Mouse (Mus musculus) urinary bladder, postnatal 4 days (tissue): Measurements from ENCODE around the gene Itk.

Experiments
- DNase-seq, 2 experiments: peaks; one replicate each; pipeline ENCODE4 v3.0.0; 2021 to 2022; ENCODE audit warnings: low spot score in 2 of 2

Itk gene

DNA sequence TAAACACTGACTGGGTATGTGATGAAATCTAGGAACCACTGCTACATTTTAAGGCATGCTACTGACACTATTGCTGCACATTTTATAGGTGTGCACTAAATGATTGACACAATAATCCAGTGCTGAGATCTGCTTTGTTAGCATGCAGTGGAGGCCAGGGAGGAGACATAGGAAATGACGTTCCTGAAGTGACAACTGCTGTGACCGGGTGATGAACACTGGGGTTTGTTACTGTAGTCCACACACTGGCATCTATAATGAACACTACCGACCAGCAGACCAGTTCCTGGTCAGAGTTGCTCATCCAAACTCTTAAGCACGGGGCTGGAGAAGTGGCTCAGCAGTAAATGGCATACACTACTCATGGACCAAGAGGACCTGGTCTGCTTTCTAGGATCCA, 4.1 kb upstream of the Itk start:
- DNase-seq, result no peak

DNA sequence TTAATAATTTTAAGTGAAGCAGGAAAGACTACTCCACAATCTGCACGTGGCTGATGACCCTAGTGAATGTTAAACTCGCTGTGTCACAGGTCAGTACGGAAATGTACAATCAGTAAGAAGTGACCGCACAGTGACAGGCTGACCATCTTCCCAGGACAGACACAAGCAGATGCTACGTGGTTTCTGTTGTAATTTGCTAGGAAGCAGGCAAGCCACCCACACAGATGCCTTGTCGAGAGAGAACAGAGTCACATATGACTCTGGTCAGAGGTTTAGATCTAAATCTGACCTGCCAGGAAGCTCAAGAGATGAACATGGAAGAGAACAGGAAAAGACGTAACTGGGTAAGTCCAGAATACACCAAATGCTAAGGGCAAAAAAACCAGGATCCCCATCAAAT, 3.6 kb upstream of the Itk start:
- DNase-seq, result no peak

DNA sequence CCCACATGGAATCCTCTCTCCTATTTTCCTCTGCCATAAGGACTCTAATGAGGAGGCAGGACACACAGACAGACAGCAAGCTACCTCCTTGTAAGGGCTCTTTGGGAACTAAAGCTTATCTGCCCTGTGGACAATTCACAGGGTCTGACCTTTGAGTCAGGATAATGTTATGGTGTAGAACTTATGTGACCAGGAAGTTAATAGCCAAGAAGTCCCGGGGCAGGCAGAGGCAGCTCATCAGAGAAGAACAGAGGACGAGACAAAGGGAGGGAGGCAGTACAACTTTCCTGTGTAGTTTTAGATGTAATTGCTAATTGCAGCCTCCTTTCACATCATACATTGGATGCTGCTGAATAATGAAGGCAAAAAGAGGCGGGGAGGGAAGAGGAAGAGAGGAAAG, 1.3 kb upstream of the Itk start:
- no peak for DNase-seq

DNA sequence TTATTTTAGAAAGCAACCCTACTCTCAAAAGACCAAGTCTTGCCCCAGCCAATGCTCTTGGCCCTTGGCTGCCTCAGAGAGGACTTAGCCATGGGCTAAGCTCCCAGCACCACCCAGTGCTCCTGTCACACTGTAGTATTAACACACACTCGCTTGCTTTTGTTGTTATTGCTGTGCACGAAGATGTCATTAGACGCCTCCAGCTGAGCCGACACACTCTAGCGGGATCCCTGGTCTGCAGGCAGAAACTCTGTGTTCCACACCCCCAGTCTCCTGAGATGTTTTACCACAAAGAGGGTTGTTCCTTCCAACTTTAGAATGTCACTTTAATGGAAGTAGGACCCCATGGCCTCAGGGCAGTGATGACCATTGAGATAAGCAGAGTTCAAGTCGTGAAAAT, 877 bp downstream of the Itk start:
- peak in 1 of 2 experiments; percentile 39 for DNase-seq

DNA sequence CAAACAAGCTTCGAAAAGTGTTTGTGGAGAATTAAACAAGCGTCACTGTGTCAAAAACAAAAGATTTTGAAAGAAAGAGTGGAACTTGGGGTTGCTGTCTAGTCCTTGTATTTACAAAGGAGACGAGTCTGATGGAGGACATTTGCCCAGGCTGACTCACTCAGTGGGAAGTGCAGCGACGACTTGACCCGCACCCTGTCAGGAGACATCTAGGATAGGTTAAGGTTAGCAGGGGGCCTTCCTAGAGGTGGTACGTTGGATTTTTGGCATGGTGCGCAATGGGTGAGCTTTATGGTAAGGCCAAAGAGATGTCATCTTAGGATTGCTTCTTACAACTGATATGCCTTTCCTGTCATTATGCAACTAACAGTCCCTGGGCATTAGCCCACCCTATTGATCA, 2.3 kb downstream of the Itk start:
- no peak for DNase-seq

DNA sequence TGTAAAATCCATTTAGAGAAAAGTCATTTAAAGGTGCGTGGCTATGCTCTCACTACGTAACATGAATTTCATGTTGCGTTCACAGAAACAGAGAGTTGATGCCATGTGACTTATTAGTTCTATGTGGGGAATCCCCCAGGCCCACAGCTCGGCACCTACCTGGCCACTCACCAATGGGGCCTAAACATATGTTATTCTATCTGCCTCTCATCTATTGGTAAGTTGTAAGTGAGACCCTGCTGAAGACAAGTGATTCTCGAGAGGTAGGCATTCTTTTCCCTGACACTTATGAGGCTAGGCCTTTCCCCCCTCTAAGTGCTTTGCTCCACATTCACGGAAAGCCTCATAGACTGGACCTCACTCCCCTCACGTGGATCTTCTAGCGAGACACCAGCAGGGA, 2.8 kb downstream of the Itk start:
- no peak for DNase-seq

DNA sequence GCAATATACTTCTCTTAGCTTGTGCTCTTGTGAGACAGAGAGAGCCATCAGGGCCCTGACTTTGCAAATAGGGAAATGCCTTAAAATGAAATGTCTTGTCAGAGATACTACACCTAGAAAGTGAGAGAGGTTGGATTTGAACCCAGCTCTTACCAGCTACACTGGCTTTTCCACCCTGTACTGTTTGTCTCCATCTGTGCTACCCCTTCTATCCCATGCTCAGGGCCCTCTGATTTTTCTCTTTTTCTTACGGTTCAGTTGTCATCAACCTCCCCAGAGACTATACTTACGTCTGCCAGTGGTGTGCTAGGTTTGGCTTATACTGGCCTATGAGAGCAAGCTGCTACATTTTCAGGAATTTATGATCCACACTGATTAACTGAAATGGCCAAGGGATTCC, 4.4 kb downstream of the Itk start:
- no peak for DNase-seq

DNA sequence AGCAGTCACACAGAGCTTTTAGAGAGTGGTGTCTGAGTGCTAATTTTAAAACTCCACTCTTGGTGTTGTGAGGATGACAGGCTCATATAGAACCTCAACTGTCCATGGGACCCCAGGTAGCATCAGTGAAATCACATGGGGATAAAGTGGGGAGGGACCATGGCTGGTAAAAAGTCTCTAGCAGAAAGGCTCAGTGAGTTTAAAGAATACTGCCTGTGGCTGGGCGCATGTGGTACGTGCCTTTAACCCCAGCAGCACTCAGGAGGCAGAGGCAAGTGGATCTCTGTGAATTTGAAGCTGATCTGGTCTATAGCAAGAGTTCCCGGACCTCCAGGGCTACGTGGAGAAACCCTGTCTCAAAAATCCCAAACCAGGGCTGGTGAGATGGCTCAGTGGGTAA, 6.8 kb downstream of the Itk start:
- DNase-seq, result no peak

DNA sequence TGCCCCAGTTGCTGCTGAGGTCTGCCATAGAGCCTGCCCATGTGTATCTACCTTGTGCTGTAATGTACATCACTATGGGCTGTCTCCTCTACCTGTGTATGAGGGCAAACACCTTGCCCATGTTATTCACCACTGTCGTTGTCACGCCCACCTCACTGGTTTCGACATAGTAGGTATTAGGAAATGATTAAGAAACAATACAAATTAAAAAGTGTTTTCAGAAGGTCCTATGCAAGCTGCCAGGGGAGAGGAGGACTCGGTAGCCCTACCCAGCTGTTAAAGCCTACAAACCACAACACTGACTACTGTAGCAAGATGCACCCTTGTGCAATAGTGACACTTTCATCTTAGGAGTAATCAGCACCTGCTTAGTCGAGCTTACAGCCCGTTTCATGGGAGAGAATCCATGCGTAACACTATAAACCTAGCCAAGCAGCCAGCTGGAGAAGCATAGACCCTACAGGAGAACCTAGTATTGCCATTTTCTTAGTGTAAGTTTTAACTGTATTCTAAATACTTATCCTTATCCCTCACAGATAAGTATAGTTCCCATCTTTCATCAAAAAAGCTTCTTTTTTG, 9.1 kb downstream of the Itk start:
- no peak for DNase-seq

DNA sequence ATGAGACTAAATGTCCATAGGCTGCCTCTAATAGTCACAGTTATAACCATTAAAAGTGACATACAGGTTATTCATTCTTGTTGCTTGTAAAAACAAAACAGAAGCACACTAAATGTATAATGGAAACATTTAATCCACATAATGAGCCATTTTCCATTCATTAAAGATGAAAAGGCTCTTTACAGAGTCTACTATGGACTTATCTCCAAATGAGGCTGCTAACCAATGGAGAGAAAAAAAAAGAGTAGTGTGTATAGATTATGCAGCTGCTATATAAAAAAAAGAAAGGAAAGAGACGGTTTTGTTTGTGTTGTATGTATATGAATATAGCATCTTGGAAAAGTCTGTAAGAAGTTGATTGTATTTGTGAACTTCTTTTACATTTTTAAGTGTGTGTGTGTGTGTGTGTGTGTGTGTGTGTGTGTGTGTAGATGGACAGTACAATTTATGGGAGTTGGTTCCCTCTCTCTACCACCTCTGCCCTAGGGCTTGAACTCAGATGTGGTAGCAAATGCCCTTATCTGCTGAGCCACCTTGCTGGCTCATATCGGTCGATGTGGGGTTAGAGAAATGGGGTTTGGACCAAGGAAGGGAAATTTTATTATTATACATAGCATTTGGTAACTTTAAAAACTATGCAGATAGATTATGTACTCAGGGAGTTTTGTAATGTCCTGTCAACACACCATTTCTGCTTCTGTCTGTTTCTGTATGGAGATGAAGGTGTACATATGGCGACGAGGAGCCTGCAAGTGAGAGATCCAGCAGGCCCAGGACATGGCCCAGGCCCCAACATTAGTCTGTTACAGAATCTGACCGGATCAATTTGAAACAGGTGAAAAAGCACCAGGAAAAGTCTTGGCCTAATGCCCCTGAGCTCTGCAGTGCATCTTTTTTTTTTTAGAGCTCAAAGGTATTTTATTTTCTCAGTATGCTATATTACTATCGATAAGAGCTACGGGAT, 11.2 kb downstream of the Itk start:
- DNase-seq, result no peak

DNA sequence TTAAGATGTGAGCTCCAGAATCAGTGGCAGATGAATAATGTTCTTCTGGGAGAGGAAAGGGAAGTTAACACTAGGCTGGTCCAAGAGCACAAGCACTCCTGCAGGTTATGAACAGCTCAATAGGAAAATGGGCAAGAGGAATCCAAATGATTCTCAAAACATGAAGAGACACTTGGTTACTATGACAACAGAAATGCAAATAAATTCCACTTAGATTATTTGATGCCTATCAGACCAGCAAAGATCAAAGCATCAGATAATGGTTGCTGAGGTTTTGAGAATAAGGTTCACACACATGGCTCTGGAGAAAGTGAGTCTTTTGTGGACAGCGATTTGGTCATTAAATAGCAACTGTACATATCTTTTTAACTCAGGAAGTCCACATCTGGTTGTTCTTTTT, 12.0 kb downstream of the Itk start:
- DNase-seq, result no peak

DNA sequence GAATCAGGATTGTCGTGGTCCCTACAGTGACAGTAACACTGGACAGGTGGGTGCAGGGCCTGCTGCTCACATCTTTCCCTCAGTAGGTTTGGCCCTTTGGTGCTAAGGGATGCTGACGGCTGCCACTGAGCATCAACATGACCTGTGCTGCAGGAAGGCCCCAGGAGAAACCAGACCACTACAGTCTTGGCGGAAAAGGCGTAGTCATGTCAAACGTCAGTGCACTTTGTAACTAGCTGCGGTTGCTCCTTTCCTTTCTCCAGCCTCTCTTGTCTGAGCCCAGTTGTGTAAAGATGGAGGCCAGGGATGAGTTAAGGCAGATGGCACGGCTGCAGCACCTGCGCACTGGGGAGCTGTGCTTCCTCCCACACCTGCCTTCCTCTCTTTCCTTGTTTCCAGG, 14.3 kb downstream of the Itk start:
- DNase-seq, result no peak

DNA sequence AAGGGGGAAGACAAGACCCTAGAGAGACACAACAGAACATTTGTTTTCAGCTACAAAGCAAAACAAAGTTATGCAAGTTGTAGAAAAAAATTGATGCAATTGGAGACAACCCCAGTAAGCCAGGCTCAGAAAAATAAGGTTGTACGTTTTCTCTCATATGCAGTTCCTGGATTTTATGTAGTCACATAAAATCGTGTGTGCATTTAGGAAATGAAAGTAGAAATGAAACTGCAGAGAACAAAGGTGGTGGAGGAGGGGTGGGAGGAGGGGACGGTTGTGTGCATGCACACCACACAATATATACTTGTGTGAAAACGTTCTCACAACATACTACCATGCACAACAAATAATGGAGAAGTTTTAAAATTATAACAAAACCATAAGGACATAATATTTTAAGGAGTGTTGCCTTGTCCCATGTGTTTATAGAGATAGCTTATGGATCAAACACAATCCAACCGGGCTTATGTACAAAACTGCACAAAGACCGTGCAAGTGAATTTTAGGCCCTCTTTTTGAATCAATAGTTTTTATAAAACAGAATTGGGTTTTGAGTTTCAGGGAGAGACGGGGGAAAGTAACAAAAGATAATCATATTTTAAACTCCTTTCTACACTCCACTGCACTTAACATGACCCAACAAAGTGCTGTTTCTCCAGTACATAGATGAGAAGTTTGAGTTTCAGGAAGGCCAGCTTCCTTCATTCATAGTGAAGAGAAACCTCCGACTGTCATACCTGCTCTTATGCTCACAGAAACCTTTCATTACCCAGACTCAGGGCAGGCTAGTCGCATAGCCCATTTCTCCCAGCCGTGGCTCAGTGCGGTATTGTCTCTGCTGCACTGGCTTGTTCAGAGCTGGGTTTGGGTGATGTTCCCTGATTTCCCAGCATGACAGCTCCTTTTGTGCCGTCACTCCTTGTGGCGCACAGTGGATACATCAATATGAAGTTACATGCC, 16.0 kb downstream of the Itk start:
- no peak for DNase-seq

DNA sequence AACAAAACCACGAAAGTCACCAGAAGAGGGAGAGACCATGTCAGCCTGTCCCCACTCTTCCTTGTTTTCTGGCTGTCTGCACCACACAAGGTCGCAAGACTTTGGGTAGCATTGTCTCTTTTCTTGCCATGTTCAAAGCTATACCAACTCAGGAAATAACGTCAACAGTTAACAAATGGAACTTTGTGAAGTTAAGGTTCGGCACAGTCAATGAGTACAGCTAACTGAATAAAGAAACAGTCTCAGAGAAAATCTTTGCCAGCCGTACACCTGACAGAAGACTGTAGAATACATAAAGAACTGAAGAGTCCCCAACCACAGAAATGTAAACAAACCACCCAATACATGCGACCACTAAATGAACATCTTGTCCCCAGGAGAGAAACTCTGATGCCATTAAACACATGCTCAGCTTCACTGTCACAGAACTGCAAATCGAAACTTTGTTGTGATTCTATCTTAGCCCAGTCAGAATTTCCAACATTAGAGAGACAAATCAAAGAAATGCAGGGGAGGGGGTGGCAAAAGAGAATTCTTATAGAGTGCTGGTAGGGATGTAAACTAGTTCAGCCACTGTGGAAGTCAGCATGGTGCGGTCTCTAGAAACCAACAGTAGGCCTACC, 16.9 kb downstream of the Itk start:
- DNase-seq, result no peak

DNA sequence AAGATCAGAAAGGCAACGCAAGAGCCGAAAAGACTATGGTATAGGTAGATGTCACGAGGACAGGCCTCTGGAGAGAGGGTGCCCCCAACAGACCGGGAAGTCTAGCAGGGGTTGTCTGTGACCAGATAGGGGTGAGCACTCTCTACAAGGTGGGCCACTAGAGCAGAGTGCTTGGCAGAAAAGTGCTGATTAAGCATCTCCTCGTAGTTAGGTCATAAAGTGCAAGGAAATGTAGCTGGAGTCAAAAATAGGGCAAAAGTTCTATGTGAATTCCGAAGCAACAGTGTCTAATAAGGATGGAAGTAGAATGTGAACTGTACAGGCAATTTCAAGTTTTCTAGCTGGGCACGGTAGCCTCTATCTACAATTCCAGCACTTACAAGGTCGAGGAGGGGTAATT, 18.1 kb downstream of the Itk start:
- no peak for DNase-seq

DNA sequence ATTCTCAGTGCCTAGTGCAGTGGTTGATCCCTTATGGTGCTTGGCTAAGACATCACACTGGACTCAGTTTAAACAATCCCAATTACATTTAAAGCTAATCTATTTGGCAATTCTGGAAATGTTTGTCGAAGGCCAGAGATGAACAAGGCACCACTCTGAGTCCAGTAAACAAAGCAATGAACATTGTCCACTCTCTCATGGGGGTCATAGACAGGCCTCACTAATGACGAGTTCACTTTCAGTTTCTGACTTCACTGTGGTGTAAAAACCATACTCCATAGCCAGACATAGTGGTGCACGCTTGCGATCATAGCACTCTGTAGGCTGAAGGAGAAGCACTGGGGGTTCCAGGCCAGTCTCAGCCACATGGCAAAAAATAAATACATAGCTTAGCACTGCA, 18.9 kb downstream of the Itk start:
- no peak for DNase-seq

DNA sequence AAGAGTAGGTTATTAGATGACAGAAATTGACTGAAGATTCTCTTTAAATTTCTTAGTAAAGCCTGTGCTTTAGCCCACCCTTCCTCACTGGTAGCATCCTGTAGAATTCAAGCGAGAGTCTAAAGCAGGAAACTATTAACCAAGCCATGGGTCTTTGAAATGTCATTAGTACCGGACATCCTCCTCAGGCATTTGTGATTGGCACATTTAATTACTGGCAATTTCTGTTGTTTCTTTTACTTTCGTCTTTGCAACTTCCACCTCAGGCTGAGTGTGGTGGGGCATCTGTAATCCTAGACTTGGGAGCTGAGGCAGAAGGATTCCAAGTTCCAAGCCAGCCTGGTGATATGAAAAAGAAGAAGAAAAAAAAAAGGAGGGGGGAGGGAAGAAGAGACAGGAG, 23.0 kb downstream of the Itk start:
- DNase-seq, result no peak

DNA sequence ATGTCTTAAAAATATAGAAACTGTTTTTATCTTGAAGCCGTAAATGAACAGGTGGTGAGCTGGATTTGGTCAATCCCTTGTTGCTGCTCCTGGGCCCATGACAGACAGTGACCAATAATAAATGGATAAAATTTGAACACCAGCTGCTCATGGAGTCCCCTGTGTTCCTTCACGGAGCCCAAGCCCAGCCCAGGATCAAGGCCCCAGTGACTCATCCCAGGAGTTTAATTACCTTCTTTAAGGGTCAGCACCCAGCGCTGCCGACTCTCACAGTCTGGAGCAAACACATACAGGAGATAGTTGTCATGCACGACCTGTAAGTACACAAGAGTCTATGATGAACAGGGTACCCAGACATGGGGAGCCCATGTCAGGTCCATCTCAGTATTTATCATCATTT, 23.6 kb downstream of the Itk start:
- DNase-seq, result no peak

DNA sequence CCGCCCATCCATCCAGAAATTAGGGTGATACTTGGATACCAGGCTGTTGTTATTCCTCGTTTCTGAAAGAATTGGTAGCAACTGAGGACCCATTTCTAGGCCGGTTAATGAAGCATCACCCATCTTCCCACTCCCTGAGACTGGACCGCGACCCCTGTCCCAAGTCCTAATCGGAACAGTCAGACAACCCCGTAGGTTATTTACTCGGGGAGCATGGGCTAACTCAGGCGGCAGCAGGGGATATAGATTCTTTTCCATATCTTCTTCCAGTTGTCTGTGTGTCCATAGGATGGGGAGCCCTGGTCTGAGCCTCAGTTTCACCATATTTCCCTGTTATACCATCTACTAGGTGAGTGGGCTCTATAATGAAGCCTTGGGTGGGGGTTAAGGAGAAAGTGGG, 25.5 kb downstream of the Itk start:
- no peak for DNase-seq

DNA sequence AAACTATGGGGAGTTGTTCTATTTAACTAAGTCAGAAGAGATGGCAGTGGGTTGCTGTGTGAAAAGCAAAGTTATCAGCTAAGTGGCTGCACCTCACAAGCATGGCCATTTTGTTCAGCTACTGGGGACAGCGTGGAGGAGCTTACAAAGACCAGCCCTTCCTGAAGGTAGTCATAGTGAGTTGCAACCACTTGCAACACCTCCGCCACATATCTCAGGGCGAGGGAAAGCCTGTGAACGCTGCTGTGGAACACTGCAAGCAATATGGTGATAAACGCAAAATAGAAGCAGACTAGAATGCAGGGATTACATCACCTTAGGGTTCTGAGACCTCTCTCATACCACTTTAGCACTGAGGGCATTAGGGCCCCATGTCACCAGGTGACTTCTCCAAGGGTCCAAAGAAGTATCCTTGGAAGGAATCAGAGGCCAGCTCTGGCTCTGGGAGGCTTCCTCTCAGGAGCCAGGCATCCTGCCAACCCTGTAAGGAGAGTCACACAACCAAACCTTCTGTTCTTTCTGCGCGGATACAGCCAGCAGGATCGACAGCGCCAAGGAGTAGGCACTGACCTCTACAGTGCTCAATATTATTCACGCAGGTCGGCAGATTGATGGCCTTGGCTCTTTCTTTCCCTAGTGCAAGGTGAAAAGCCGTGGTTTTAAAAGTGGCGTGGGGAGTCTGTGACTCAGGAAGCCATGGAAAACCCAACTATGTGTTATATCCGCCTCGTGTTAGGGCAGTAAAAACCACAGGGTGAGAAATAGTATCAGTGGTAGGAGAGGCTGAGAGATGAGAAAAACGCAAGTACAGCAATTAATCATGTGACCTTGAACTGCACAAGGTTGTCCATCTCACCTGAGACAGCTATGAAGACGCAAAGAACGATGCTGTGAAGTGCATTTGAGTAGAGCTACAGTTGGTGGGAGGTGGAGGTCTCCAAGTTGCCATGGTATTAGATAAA, 27.0 kb downstream of the Itk start:
- no peak for DNase-seq
